Mouse (Mus musculus): ENCODE data around the gene Avl9. TPM values are rescaled to one million over a fixed set of nuclear protein-coding genes. Genes with fewer than 3 reads are reported as not detected.

The Avl9 gene
- polyA plus RNA-seq, 1 experiment = 4.2 TPM

DNA sequence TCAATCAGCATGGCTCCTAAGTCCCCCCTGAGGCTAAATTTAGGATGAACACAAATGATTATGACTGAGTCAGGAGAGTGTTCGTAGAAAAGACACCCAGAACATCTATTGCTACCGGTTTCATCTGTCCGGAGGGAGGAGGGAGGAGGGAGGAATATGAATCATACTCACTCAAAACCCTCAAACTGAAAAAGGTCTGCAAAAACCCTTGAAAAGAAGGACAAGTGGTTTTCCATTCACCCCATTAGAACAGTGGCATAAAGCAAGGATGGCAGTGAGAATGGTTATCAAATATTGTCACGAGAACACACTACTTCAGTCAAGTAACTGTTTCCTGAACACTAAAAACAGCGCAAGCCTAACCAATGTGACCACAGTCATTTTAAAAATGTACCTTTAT is 70.4 kb downstream of the Avl9 start:
- 49% methylated on average over 5 of the region's 5 CpGs for WGBS

DNA sequence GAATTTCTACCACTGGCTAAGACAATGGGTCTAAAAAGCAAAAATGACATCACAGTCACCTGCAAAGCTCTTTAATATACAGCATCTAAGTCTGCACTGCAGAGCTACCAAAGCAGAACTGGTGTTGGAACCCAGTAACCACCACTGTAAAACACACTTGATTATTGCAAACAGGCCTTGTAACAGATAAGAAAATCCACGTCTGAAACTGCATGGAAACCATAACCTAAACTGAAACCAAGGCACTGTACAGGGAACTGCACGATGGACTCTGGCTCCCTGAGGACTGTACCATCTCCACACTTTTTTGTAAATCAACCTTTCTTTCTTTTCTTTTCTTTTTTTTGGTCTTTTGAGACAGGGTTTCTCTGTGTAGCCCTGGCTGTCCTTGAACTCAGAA is 73.0 kb downstream of the Avl9 start:
- WGBS = 25% methylated on average over 2 of the region's 2 CpGs

More for the DNA sequence above, 70.4 kb downstream of the Avl9 start:
- no peak for DNase-seq (ENCODE audit: low read depth, low spot score)

DNA sequence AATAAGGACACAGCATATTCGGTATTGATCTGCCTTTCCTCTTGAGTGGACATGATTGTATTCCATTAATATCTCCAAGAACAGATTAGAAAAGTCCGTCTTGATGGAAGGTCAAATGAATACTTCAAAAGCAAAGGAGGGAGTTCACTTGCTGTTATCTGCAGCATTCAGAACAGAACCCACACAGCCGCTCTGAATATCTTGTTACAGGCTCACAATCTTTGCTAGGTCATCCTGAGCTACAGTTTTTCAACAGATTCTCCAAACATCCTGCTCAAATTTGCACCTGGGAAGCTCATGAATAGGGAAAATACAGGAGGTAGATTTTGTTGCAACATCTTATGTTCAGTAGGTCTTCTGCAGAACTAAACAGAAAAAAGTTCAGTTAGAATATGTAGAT is 74.6 kb downstream of the Avl9 start:
- DNase-seq (ENCODE audit: low read depth, low spot score) = no peak
- WGBS = 26% methylated on average over 3 of the region's 3 CpGs

More for the DNA sequence above, 73.0 kb downstream of the Avl9 start:
- no peak for DNase-seq (ENCODE audit: low read depth, low spot score)

DNA sequence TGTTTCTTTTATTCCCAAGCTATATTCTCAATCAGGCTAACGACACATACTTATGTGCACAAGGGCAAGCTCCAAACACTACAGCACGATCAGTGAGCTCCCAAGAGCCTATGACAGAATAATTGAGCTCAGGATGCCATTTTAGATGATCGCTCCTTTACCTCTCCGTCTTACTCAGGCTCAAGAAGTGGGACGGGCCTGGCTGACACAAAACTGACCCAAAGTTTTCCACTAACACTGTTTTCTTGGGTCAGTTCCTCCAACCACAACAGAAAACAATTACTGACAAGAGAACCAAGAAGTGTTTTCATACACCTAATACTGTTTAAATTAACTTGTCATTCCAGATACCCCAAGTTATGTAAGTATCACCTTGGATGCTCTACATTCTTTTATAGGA is 80.1 kb downstream of the Avl9 start:
- DNase-seq (ENCODE audit: low read depth, low spot score) = no peak
- WGBS = 77% methylated on average over 5 of the region's 5 CpGs

DNA sequence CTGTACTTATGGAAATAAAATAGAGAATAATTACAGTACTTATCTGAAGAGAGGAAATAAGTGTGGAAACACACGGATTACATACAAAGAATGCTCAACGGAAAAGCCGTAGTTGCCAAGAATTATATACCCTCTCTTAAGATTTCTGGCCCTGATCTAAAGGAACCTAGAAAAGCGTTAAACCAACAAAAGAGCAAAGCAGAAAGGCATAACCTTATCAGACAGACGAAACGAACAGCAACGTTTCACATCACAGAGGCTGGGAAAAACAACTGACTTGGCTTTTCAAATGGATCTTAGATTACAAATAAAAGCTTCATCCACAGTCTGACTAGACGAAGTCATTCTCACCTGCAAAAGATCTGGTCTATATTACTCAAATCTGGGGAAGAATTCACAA is 81.5 kb downstream of the Avl9 start:
- under 1% methylated on average over 8 of the region's 8 CpGs for WGBS
- no peak for DNase-seq (ENCODE audit: low read depth, low spot score)

DNA sequence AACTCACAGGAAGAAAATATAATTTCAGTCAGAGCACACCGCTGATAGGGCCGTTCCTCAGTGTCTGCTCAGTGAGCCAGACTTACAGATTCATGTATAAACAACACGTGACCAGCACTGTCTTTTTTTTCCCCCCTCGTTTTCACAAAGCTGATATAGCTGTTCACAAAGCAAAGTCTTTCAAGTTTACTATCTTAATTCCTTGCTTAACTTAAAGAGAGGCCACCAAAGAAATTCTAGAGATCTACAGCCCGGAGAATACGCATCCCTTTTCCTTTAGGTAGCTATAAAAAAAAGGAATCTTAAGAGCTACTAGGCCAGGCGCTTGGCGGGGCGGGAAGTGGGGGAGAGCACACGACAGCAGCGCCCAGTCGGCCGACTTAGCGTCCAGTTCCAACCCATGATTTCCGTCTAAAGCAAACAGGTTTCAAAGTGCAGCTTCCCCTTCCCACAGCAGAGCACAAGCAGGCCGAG is 82.0 kb downstream of the Avl9 start:
- under 1% methylated on average over 16 of the region's 16 CpGs for WGBS
- DNase-seq (ENCODE audit: low read depth, low spot score) = no peak

DNA sequence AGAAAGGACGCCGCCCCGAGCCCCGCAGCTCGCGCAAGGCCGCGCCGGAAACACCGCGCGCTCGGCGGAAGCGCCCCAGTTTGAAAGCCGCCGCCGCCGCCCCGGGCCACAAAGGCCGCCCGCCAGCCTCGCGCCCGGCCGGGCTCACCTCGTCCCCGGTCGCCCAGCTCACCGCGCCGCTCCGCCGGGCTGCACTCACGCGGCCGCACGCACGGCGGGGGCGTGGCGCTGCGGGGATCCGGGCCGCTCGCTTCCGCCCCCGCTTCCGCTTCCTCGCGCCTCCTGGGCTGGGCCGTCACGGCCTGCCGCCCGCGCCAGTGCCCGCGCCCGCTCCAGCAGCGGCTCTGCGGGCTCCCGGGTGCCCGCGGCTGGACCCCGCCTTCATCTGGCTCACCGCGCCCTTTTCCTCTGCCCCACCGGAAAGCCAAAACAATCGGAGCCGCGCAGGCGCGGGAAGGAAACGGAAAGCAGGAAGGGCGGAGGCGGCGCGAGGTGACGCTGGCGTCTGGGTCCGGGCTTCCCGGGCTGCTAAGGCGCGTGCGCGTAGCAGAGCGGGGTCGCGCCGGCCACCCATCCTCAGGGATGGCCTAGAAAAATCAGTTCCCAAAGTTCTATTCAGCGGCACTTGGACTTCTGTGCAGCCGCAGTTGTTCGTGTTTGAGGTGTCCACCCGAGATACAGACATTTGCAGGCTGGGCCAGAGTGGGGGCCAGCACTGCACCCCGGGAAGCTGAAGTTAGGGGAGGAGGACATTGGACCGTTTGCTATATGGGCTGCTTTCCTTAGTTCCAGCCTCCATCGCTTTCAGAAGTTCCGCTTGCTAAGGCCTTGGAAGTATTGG is 82.8 kb downstream of the Avl9 start, which contains the start of gene Kbtbd2:
TSS of gene Kbtbd2 (minus strand) at position 503 of the 841 bp plus-strand sequence.
- DNase-seq (ENCODE audit: low read depth, low spot score) = peak; percentile 73
- WGBS = under 1% methylated on average over 83 of the region's 98 CpGs

DNA sequence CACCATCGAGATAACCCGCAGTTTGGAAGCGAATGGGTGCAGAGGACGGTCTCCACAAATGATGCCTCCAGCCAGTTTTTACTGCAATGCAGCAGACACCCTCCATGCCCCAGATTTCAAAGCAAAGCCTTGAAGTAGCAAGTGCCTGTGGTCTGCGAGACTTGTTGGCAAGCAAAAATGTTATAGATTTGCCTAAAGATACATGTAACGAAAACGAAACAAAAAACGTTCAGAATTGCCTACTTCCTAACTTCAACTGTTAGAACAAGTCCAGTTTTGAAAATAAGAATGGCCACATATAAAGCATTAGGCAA is 83.4 kb downstream of the Avl9 start:
- WGBS = 2% methylated on average over 8 of the region's 8 CpGs
- DNase-seq (ENCODE audit: low read depth, low spot score) = no peak

DNA sequence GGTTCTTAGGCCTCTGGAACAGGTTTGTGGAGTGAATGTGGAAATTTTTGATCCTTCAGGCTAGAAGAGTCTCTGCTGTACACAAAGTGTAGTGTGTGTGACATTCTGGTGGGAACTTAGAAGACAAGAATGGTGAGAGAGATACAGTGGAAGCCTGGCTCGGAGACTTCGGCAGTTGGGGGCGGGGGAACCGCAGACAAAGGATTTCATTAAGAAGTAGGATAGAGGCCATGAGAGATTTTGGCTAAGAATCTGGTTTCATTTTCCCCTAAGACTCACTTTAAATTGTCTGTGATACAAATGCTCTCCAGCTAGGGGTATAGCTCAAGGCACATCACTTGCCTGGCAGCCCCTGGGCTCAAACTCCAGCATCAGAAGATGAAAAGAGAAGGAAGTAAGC is 90.3 kb downstream of the Avl9 start:
- no peak for DNase-seq (ENCODE audit: low read depth, low spot score)
- whole genome bisulfite sequencing = 87% methylated on average over 4 of the region's 4 CpGs

DNA sequence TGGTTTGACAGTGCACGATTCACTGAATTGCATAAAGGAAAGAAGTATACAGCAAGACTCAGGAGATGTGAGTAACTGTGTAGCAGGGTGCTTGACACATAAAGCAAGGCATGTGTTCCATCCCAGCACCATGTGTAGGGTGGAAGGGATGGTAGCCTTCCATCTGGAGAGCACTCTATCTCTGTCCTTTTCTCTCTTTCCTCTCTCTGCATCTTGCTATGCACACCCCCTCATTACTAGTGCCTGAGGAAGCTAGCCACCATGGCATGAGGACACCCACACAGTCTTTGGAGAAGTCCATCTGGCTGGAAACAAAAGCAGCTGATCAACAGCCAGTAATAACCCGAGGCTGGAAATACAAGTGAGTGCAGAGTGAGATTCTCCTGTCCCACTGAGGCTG is 91.5 kb downstream of the Avl9 start:
- no peak for DNase-seq (ENCODE audit: low read depth, low spot score)
- WGBS = 69% methylated on average over 2 of the region's 2 CpGs

DNA sequence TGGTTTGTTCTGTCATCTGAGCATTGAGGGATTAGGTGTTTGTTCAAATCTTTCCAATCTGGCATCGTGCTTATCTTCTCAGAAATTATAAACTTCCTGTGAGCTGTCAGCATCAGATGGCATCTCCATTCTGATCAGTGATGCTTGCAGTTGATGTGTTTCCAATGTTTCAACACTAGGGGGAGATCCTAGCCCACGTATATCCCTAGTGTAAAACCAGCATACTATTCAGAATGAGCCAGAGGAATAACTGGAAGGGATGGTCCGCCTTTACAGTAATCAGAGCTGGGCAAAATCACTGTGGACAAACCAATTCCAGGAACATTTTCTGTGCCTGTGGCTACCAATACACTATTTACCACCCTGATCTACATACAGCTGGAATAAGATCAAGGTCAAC is 94.0 kb downstream of the Avl9 start:
- WGBS = 4% methylated on average over 3 of the region's 3 CpGs
- DNase-seq (ENCODE audit: low read depth, low spot score) = no peak

Other genes starting within 250 kb of the Avl9 start
- 0.36 and 0.80 TPM in 2 replicates for gene Pde1c, start 145.8 kb upstream of the Avl9 start, polyA plus RNA-seq (2012; rRNA removed)
- gene Lsm5, start 10.2 kb upstream of the Avl9 start, polyA plus RNA-seq (2012; rRNA removed) = 5.8 and 8.8 TPM in 2 replicates
- gene Kbtbd2, start 82.9 kb downstream of the Avl9 start, polyA plus RNA-seq (2012; rRNA removed) = 6.1 and 7.0 TPM in 2 replicates
- gene Fkbp9, start 117.2 kb downstream of the Avl9 start, polyA plus RNA-seq (2012; rRNA removed) = 11.8 and 13.2 TPM in 2 replicates
- 10.5 and 13.4 TPM in 2 replicates for gene Nt5c3, start 209.0 kb downstream of the Avl9 start, polyA plus RNA-seq (2012; rRNA removed)
- 0.07 TPM in 1 of 2 replicates, not detected in the other for gene Vmn1r4, start 209.1 kb downstream of the Avl9 start, polyA plus RNA-seq (2012; rRNA removed)

Measured in large intestine, adult 2 months (tissue).